Mouse (Mus musculus) neutrophil, adult 65 days (primary cell): ENCODE measurements around the gene Dysf. TPM values are rescaled to one million over a fixed set of nuclear protein-coding genes. Genes with fewer than 3 reads are reported as not detected.

Experiments
- total RNA-seq: library from RNA; stranded (reverse); gene quantifications from 2 replicates; pipeline ENCODE4 v1.2.4, GENCODE M21; 2023

Gene Dysf
- total RNA-seq: 0.16 TPM in 1 of 2 replicates, not detected in the other

DNA sequence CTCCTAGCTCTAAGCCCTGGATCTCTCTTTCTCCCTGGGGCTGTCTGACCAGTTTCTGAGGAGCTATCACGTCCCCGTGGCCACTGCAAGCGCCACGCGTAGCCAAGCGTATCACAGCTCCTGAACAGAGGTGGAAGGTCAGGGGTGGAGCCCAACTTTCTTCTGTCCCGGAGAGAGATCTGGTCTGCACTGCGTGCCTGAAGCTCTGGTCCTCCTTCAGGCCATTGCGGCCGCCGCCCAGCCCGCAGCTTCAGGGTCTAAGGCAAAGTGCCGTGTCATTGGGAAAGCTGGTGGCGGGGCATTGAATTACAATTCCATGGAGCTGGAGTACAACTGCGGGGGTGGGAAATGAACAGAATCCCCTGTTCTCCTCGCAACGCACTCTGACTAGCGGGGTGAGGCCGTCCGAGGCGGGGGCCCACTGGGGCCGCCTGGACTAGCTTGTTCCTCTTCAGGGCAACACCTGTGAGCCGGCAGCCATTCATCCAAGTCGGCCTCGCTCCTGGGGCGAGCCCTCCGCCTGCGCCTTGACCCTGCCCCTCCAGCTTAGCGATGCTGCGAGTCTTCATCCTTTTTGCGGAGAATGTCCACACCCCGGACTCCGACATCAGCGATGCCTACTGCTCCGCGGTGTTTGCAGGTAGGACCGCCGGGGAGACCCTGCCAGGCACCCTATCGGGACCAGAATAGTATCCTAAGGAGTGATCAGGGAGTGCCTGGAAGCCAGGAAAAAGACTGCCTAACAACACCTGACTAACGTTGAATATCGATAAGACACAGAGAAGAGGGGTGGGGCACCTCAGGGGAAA lies at the start of gene Dysf:
TSS of gene Dysf (plus strand) at position 228 of the 809 bp plus-strand sequence.

Other genes with a start within 250 kb of the Dysf start
- gene Ankrd53, start 245.9 kb upstream of the Dysf start, total RNA-seq: not detected in 2 replicates
- 38.2 and 50.3 TPM in 2 replicates for gene Tex261, start 232.8 kb upstream of the Dysf start, total RNA-seq
- gene Nagk, start 213.6 kb upstream of the Dysf start, total RNA-seq: 12.3 and 13.7 TPM in 2 replicates
- 5.8 and 8.8 TPM in 2 replicates for gene Paip2b, start 176.8 kb upstream of the Dysf start, total RNA-seq
- gene Zfp638, start 141.5 kb upstream of the Dysf start, total RNA-seq: 65.3 and 75.1 TPM in 2 replicates